Mouse (Mus musculus) liver, embryonic 14.5 days (tissue): ENCODE measurements around the gene Recql5. TPM values are rescaled to one million over a fixed set of nuclear protein-coding genes. Genes with fewer than 3 reads are reported as not detected.

Experiments used
- ATAC-seq: fragments of 200-750 bp; cut with Nextera tagmentation; 2 replicates; pipeline ENCODE4 v1.8.0; 2017; ENCODE audit warnings: moderate number of reproducible peaks, mild to moderate bottlenecking, moderate library complexity; ENCODE audit not compliant: insufficient read depth
- DNase-seq, 3 experiments: peaks; one replicate each; pipeline ENCODE4 v3.0.0-alpha.2; 2012 to 2013; ENCODE audit warnings: low read depth in 3 of 3, low spot score in 3 of 3
- H3K27ac ChIP-seq: fragments of 300-500 bp; sonication (generic); 2 replicates; pipeline ENCODE4 v1.5.1; 2014; ENCODE audit warnings: moderate library complexity, mild to moderate bottlenecking, control low read depth, inconsistent platforms
- H3K27me3 ChIP-seq: fragments of 300-500 bp; sonication (generic); 2 replicates; pipeline ENCODE4 v1.6.1; 2014; ENCODE audit warnings: mild to moderate bottlenecking, low read length, moderate library complexity; ENCODE audit not compliant: control insufficient read depth, insufficient read depth
- H3K36me3 ChIP-seq: fragments of 300-500 bp; sonication (generic); replicated peaks from 2 replicates; pipeline ENCODE4 v1.6.1; 2014; ENCODE audit warnings: low read depth; ENCODE audit not compliant: control insufficient read depth, insufficient read depth
- H3K4me1 ChIP-seq, 2 experiments: fragments of 200-500 bp in 1 of 2; fragments of 300-500 bp in 1 of 2; sonication (generic) in 1 of 2; replicated peaks; 2 replicates each; pipeline ENCODE4 v1.6.1; 2012 to 2014; ENCODE audit warnings: antibody characterized with exemption in 1 of 2, inconsistent platforms in 1 of 2, low read length in 1 of 2; ENCODE audit not compliant: control insufficient read depth in 2 of 2, insufficient read depth in 2 of 2
- H3K4me2 ChIP-seq: fragments of 300-500 bp; sonication (generic); 2 replicates; pipeline ENCODE4 v1.6.1; 2014; ENCODE audit warnings: low read depth, mild to moderate bottlenecking, control low read depth, moderate library complexity
- H3K4me3 ChIP-seq, 2 experiments: fragments of 200-500 bp in 1 of 2; fragments of 300-500 bp in 1 of 2; sonication (generic) in 1 of 2; 2 replicates each; pipeline ENCODE4 v1.5.1; 2012 to 2014; ENCODE audit warnings: low read depth in 2 of 2, low read length in 2 of 2, mild to moderate bottlenecking in 2 of 2, control low read depth in 1 of 2, inconsistent platforms in 1 of 2, moderate library complexity in 1 of 2; ENCODE audit not compliant: insufficient read depth in 1 of 2
- H3K9ac ChIP-seq: fragments of 300-500 bp; sonication (generic); replicated peaks from 2 replicates; pipeline ENCODE4 v1.6.1; 2014; ENCODE audit warnings: mild to moderate bottlenecking, control low read depth, moderate library complexity
- H3K9me3 ChIP-seq: fragments of 300-500 bp; sonication (generic); 2 replicates; pipeline ENCODE4 v1.6.1; 2016; ENCODE audit warnings: low read length, mixed read lengths; ENCODE audit not compliant: control insufficient read depth
- CTCF ChIP-seq: IDR thresholded peaks from 2 replicates; pipeline ENCODE4 v1.5.1; 2016; ENCODE audit warnings: antibody characterized with exemption, low read depth, control low read depth
- EP300 ChIP-seq: IDR thresholded peaks from 2 replicates; pipeline ENCODE4 v1.6.1; 2016; ENCODE audit warnings: antibody characterized with exemption, low read depth
- WGBS: fragments of 180-500 bp; shearing (Covaris S2); extraction: QIAGEN DNeasy Blood & Tissue Kit; methylation state at CpG from one replicate; pipeline ENCODE4 v1.1.7; 2014; ENCODE audit not compliant: insufficient replicate concordance; 5-methylcytosine and 5-hydroxymethylcytosine counted together
- polyA plus RNA-seq, 2 experiments: library from polyadenylated mRNA; depleted of rRNA in 1 of 2; stranded (reverse) in 1 of 2; unstranded in 1 of 2; fragments of >200 nt; fragmentation: Nextera tagmentation in 1 of 2; extraction: Ambion mirVana in 1 of 2; gene quantifications; 2 replicates each; pipeline versions ENCODE4 v1.2.1 to v1.2.3; 2012 to 2014

The Recql5 gene
- polyA plus RNA-seq, 2 experiments: 6.1 to 7.3 TPM

- H3K9me3 ChIP-seq: no peaks in the 10 kb centered on the region
- H3K4me1 ChIP-seq: no peaks in the 10 kb centered on the region
- WGBS: 78% methylated on average over 6 of the region's 6 CpGs
- no peak overlapping the region for H3K27ac ChIP-seq
- no peak overlapping the region for H3K4me2 ChIP-seq
- TF ChIP-seq EP300: no peak
- TF ChIP-seq CTCF: no peak
- no peak for DNase-seq
- H3K36me3 ChIP-seq: no peaks in the 10 kb centered on the region
- ATAC-seq: no peak
- H3K27me3 ChIP-seq: no peaks in the 10 kb centered on the region
- H3K4me3 ChIP-seq: no peak overlapping the region
- H3K9ac ChIP-seq: no peak overlapping the region
Measured at GRCm38 (mm10) chr11:115889159-115889558, 44.1 kb downstream of the Recql5 start.

GRCm38 (mm10) chr11:115888020-115888419 lies 45.3 kb downstream of the Recql5 start:
- ATAC-seq (no peak), DNase-seq (no peak)
- 73% methylated on average over 5 of the region's 5 CpGs for WGBS

GRCm38 (mm10) chr11:115886446-115886845 lies 46.8 kb downstream of the Recql5 start:
- H3K27ac ChIP-seq: no peak overlapping the region
- no peak overlapping the region for H3K4me2 ChIP-seq
- H3K27me3 ChIP-seq: no peaks in the 10 kb centered on the region
- H3K9ac ChIP-seq: no peak overlapping the region
- no peaks in the 10 kb centered on the region for H3K9me3 ChIP-seq
- H3K4me3 ChIP-seq: no peak overlapping the region
- TF ChIP-seq EP300: no peak
- TF ChIP-seq CTCF: no peak
- ATAC-seq (no peak), DNase-seq (no peak)
- no peaks in the 10 kb centered on the region for H3K36me3 ChIP-seq
- 82% methylated on average over 11 of the region's 11 CpGs for WGBS
- no peaks in the 10 kb centered on the region for H3K4me1 ChIP-seq

More at GRCm38 (mm10) chr11:115888020-115888419, 45.3 kb downstream of the Recql5 start:
- TF ChIP-seq EP300 (no peak), CTCF (no peak)
- H3K4me3 ChIP-seq: no peak overlapping the region
- H3K4me2 ChIP-seq: no peak overlapping the region
- H3K9me3 ChIP-seq: no peaks in the 10 kb centered on the region
- H3K27me3 ChIP-seq: no peaks in the 10 kb centered on the region
- H3K27ac ChIP-seq: no peak overlapping the region
- H3K9ac ChIP-seq: no peak overlapping the region
- H3K36me3 ChIP-seq: no peaks in the 10 kb centered on the region
- H3K4me1 ChIP-seq: no peaks in the 10 kb centered on the region

- H3K4me1 ChIP-seq: no peaks in the 10 kb centered on the region
- no peak for DNase-seq
- H3K27me3 ChIP-seq: no peaks in the 10 kb centered on the region
- no peaks in the 10 kb centered on the region for H3K36me3 ChIP-seq
- no peak overlapping the region for H3K27ac ChIP-seq
- ATAC-seq: no peak
- no peak overlapping the region for H3K4me2 ChIP-seq
- no peaks in the 10 kb centered on the region for H3K9me3 ChIP-seq
- no peak overlapping the region for H3K4me3 ChIP-seq
- no peak overlapping the region for H3K9ac ChIP-seq
- 59% methylated on average over 11 of the region's 11 CpGs for WGBS
- no peak for TF ChIP-seq EP300
- TF ChIP-seq CTCF: no peak
Measured at GRCm38 (mm10) chr11:115885281-115885680, 48.0 kb downstream of the Recql5 start.

- H3K4me2 ChIP-seq: no peak overlapping the region
- H3K36me3 ChIP-seq: no peaks in the 10 kb centered on the region
- no peaks in the 10 kb centered on the region for H3K9me3 ChIP-seq
- no peak overlapping the region for H3K9ac ChIP-seq
- ATAC-seq: no peak
- TF ChIP-seq CTCF: no peak
- TF ChIP-seq EP300: no peak
- no peaks in the 10 kb centered on the region for H3K27me3 ChIP-seq
- no peak for DNase-seq
- H3K4me3 ChIP-seq: no peak overlapping the region
- no peak overlapping the region for H3K27ac ChIP-seq
- H3K4me1 ChIP-seq: no peaks in the 10 kb centered on the region
- 66% methylated on average over 3 of the region's 3 CpGs for WGBS
Measured at GRCm38 (mm10) chr11:115884361-115884760, 48.9 kb downstream of the Recql5 start.
